Comparison of ENCODE assay signal across 16 mouse cellular contexts in the genomic region with DNA sequence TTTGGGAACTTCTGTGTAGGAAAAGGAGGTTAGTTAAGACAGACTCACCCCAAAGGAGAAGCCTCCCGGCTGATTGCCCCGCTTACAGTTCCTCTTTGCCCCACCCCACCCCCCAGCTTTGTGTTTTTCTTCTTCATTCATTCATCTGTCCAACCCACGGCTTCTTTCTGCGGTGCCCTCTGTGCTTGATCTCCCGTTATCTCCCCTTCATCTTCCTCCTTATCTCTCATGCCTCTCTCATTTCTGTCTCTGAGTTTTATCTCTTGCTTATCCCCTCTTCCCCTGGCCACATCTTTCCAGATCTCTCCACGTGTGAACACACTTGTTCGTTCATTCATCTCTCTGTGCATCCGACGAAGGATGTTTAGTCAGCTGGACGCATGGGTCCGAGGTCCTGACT. TPM values are rescaled to one million over a fixed set of nuclear protein-coding genes. Genes with fewer than 3 reads are reported as not detected.
DNase-seq lines count a peak whose midpoint lies in the region; ATAC-seq and TF ChIP-seq lines count a peak whose summit lies in the region.
"Had no signal": no experiment of that assay in that cellular context is flagged by ENCODE, and none has a peak within 500 bp of the region (broad histone marks: within the 10 kb centered on the region; RNA-seq: fewer than 3 reads in every experiment).

No protein-coding gene starts in this region.

- TF ChIP-seq RAD21 in CH12.LX (IDR thresholded peaks at IDR 0.05; ENCODE audit: low read depth, low read length) = no peak

- H3K79me2 ChIP-seq in CH12.LX (replicated peaks; ENCODE audit: control insufficient read depth, extremely low read depth, insufficient read depth, poor library complexity, severe bottlenecking) (peaks cover 28% of the 10 kb centered on the region), macrophage (ENCODE audit: inconsistent target) (peaks cover 31% of the 10 kb centered on the region)

- no peak for DNase-seq in limb, embryonic 10.5 days (ENCODE audit: low spot score)
- DNase-seq in CH12.LX (ENCODE audit: extremely low read depth) = no peak
- DNase-seq in embryonic facial prominence, embryonic 10.5 days (ENCODE audit: low spot score) = no peak
- no peak for DNase-seq in MN1 (ENCODE audit: low spot score)
- no peak for DNase-seq in midbrain, embryonic 10.5 days (ENCODE audit: low spot score)

- in situ Hi-C loops in CH12.LX (cut with MboI; ENCODE audit: low pct_ligation_motif_present, low pct_unique_long_range_greater_than_20kb, low sequenced_read_pairs) = no loop called here

- H3K27ac ChIP-seq in limb, embryonic 15.5 days = no peak overlapping the region
- H3K27ac ChIP-seq in limb, embryonic 10.5 days = no peak overlapping the region
- H3K27ac ChIP-seq in CH12.LX (ENCODE audit: insufficient read depth, low read depth) (peak overlapping the region; percentile 78), macrophage (peak overlapping the region; percentile 99)
- no peak overlapping the region for H3K27ac ChIP-seq in embryonic facial prominence, embryonic 10.5 days (replicated peaks)
- H3K27ac ChIP-seq in midbrain, embryonic 10.5 days (replicated peaks) = no peak overlapping the region
- H3K27ac ChIP-seq in neural tube, embryonic 15.5 days (replicated peaks) = no peak overlapping the region
- H3K27ac ChIP-seq: forebrain, embryonic 10.5 days; kidney, embryonic 15.5 days; midbrain, embryonic 15.5 days had no signal

- TF ChIP-seq POLR2A in CH12.LX (IDR thresholded peaks at IDR 0.05; ENCODE audit: low read depth, low read length) = no peak

- no peak overlapping the region for H3K9ac ChIP-seq in limb, embryonic 15.5 days
- H3K9ac ChIP-seq in CH12.LX (ENCODE audit: insufficient read depth, low read depth) = peak overlapping the region; percentile 83
- H3K9ac ChIP-seq in neural tube, embryonic 15.5 days (replicated peaks) = no peak overlapping the region
- H3K9ac ChIP-seq: kidney, embryonic 15.5 days; midbrain, embryonic 15.5 days had no signal

- H3K36me3 ChIP-seq in limb, embryonic 15.5 days = no peaks in the 10 kb centered on the region
- no peaks in the 10 kb centered on the region for H3K36me3 ChIP-seq in limb, embryonic 10.5 days
- H3K36me3 ChIP-seq in CH12.LX (replicated peaks in 1 of 2; ENCODE audit: control insufficient read depth in 1 of 2, insufficient read depth in 1 of 2, low read length in 1 of 2) = peaks cover 3 to 15% of the 10 kb centered on the region in 2 experiments
- H3K36me3 ChIP-seq in embryonic facial prominence, embryonic 10.5 days (replicated peaks) = no peaks in the 10 kb centered on the region
- peaks cover 7% of the 10 kb centered on the region; the same call in 1 of the 2 replicates for H3K36me3 ChIP-seq in macrophage (ENCODE audit: inconsistent target)
- H3K36me3 ChIP-seq in midbrain, embryonic 10.5 days = no peaks in the 10 kb centered on the region
- H3K36me3 ChIP-seq in neural tube, embryonic 15.5 days = no peaks in the 10 kb centered on the region
- H3K36me3 ChIP-seq: forebrain, embryonic 10.5 days; kidney, embryonic 15.5 days; midbrain, embryonic 15.5 days had no signal

- H3K27me3 ChIP-seq in limb, embryonic 15.5 days = peaks cover 60% of the 10 kb centered on the region
- H3K27me3 ChIP-seq in limb, embryonic 10.5 days (ENCODE audit: low read depth, poor library complexity, severe bottlenecking) = peaks cover 95% of the 10 kb centered on the region
- no peaks in the 10 kb centered on the region for H3K27me3 ChIP-seq in CH12.LX (replicated peaks)
- peaks cover 92% of the 10 kb centered on the region for H3K27me3 ChIP-seq in embryonic facial prominence, embryonic 10.5 days (replicated peaks; ENCODE audit: low read depth, poor library complexity, severe bottlenecking)
- peaks cover 80% of the 10 kb centered on the region for H3K27me3 ChIP-seq in midbrain, embryonic 10.5 days (ENCODE audit: low read depth, poor library complexity, severe bottlenecking)
- peaks cover 41% of the 10 kb centered on the region for H3K27me3 ChIP-seq in neural tube, embryonic 15.5 days (replicated peaks)

- no peaks in the 10 kb centered on the region for H3K9me3 ChIP-seq in limb, embryonic 15.5 days
- H3K9me3 ChIP-seq in limb, embryonic 10.5 days (replicated peaks) = no peaks in the 10 kb centered on the region
- H3K9me3 ChIP-seq in CH12.LX (replicated peaks; ENCODE audit: low read length) = no peaks in the 10 kb centered on the region
- H3K9me3 ChIP-seq in embryonic facial prominence, embryonic 10.5 days = no peaks in the 10 kb centered on the region
- H3K9me3 ChIP-seq in midbrain, embryonic 10.5 days (replicated peaks) = no peaks in the 10 kb centered on the region
- H3K9me3 ChIP-seq in neural tube, embryonic 15.5 days (replicated peaks) = no peaks in the 10 kb centered on the region
- H3K9me3 ChIP-seq: forebrain, embryonic 10.5 days; kidney, embryonic 15.5 days; midbrain, embryonic 15.5 days had no signal

- WGBS in limb, embryonic 15.5 days = 77% methylated on average over 11 of the region's 11 CpGs
- 72% methylated on average over 11 of the region's 11 CpGs for WGBS in limb, embryonic 10.5 days
- WGBS in embryonic facial prominence, embryonic 10.5 days = 79% methylated on average over 11 of the region's 11 CpGs
- WGBS in macrophage (ENCODE audit: missing documents) = 0% methylated on average over 11 of the region's 11 CpGs
- 76% methylated on average over 11 of the region's 11 CpGs for WGBS in midbrain, embryonic 10.5 days
- WGBS in neural tube, embryonic 15.5 days = 77% methylated on average over 11 of the region's 11 CpGs

- H3K4me1 ChIP-seq in limb, embryonic 15.5 days = peaks cover 7% of the 10 kb centered on the region; the same call in 1 of the 2 replicates
- peaks cover 20% of the 10 kb centered on the region for H3K4me1 ChIP-seq in limb, embryonic 10.5 days
- H3K4me1 ChIP-seq in CH12.LX (ENCODE audit: control insufficient read depth in 1 of 2, insufficient read depth in 2 of 2) = peaks cover 17 to 60% of the 10 kb centered on the region in 2 experiments; a peak in 3 of 4 replicates
- H3K4me1 ChIP-seq in embryonic facial prominence, embryonic 10.5 days = peaks cover 15% of the 10 kb centered on the region
- H3K4me1 ChIP-seq in midbrain, embryonic 10.5 days = peaks cover 15% of the 10 kb centered on the region
- H3K4me1 ChIP-seq in neural tube, embryonic 15.5 days = peaks cover 3% of the 10 kb centered on the region

- no peak for TF ChIP-seq EP300 in CH12.LX (IDR thresholded peaks at IDR 0.05; ENCODE audit: low read length)

- no peak for TF ChIP-seq CTCF in CH12.LX (conservative IDR thresholded peaks at IDR 0.05 in 1 of 2, IDR thresholded peaks at IDR 0.05 in 1 of 2; ENCODE audit: low read depth in 2 of 2, low read length in 2 of 2)

- dilution Hi-C loops in CH12.LX (cut with MboI; ENCODE audit: extremely low pct_ligation_motif_present, extremely low pct_unique_long_range_greater_than_20kb, low sequenced_read_pairs) = no loop called here

- H3K4me3 ChIP-seq in limb, embryonic 15.5 days = peak overlapping the region; percentile 12; the same call in 1 of the 2 replicates
- H3K4me3 ChIP-seq in limb, embryonic 10.5 days = no peak overlapping the region
- H3K4me3 ChIP-seq in CH12.LX (replicated peaks in 1 of 3; ENCODE audit: low read depth in 2 of 3, low read length in 2 of 3, poor library complexity in 1 of 3) (peak overlapping the region; percentile 68 to 92 (median 73)), macrophage (ENCODE audit: inconsistent target) (peak overlapping the region; percentile 92)
- 0 out of 2 replicates have a peak overlapping the region, but pooled peaks have one; percentile 4 for H3K4me3 ChIP-seq in embryonic facial prominence, embryonic 10.5 days
- H3K4me3 ChIP-seq in midbrain, embryonic 10.5 days = no peak overlapping the region
- no peak overlapping the region for H3K4me3 ChIP-seq in neural tube, embryonic 15.5 days (replicated peaks)
- H3K4me3 ChIP-seq: forebrain, embryonic 10.5 days; midbrain, embryonic 15.5 days had no signal

- no peak for ATAC-seq in limb, embryonic 15.5 days (ENCODE audit: insufficient number of reproducible peaks, low FRiP score, low TSS enrichment, low read depth)
- no peak for ATAC-seq in neural tube, embryonic 15.5 days (ENCODE audit: low FRiP score)
- ATAC-seq: midbrain, embryonic 15.5 days had no signal

- no peak overlapping the region for H3K4me2 ChIP-seq in limb, embryonic 15.5 days
- peak overlapping the region; percentile 95 for H3K4me2 ChIP-seq in CH12.LX (ENCODE audit: insufficient read depth, low read depth, poor library complexity, severe bottlenecking)
- H3K4me2 ChIP-seq in neural tube, embryonic 15.5 days = no peak overlapping the region
- H3K4me2 ChIP-seq: midbrain, embryonic 15.5 days had no signal

RNA-seq across cellular contexts. Expression of a gene that starts 0.7 kb away (rescaled TPM):
- polyA plus RNA-seq in limb, embryonic 15.5 days (2015; fragmentation: Nextera tagmentation; extraction: Ambion mirVana) = 0.64 and 0.82 TPM in 2 replicates
- polyA plus RNA-seq in limb, embryonic 10.5 days (2016; fragmentation: Nextera tagmentation; extraction: Ambion mirVana) = 0.14 TPM in 1 of 2 replicates, not detected in the other
- total RNA-seq in CH12.LX (2012; rRNA removed) = 18.8 and 28.0 TPM in 2 replicates
- 19.0 and 20.8 TPM in 2 replicates for total RNA-seq in CH12.LX (2014; rRNA removed)
- 25.2 and 28.3 TPM in 2 replicates for polyA plus RNA-seq in CH12.LX (2012; ENCODE audit: insufficient read length, low read depth)
- not detected in 2 replicates for polyA plus RNA-seq in embryonic facial prominence, embryonic 10.5 days (2016; fragmentation: Nextera tagmentation; extraction: Ambion mirVana)
- 1,000 to 10,000 TPM in 15 of 26 experiments, 100 to 1,000 TPM in 9, 10 to 100 TPM in 2; 27.3 to 2,224 (median 1,287) TPM for total RNA-seq in macrophage (2018; cell fraction: chromatin; rRNA removed)
- total RNA-seq in macrophage (2018; cell fraction: cytosol; rRNA removed) = 1,000 to 10,000 TPM in 16 of 26 experiments, 100 to 1,000 TPM in 8, 10 to 100 TPM in 2; 22.6 to 7,596 (median 1,327) TPM
- total RNA-seq in macrophage (2018; cell fraction: nucleus; rRNA removed) = 1,000 to 10,000 TPM in 20 of 26 experiments, 100 to 1,000 TPM in 5, 10 to 100 TPM in 1; 37.9 to 6,771 (median 3,087) TPM
- polyA plus RNA-seq in macrophage (2018) = 20.0 to 57.4 TPM (median 38.0 TPM) in 3 replicates
- 0.07 TPM in 1 of 2 replicates, not detected in the other for polyA plus RNA-seq in midbrain, embryonic 10.5 days (2016; fragmentation: Nextera tagmentation; extraction: Ambion mirVana)
- 0.09 and 0.28 TPM in 2 replicates for polyA plus RNA-seq in neural tube, embryonic 15.5 days (2015; fragmentation: Nextera tagmentation; extraction: Ambion mirVana)
- total RNA-seq: gastrocnemius, adult 18-20 months had no signal
- polyA plus RNA-seq: midbrain, embryonic 15.5 days; neural tube, embryonic 14.5 days had no signal

RNA-seq across cellular contexts. Expression of a gene that starts 4.0 kb away (rescaled TPM):
- 0.37 TPM in 1 of 2 replicates, not detected in the other for polyA plus RNA-seq in limb, embryonic 15.5 days (2015; fragmentation: Nextera tagmentation; extraction: Ambion mirVana)
- polyA plus RNA-seq in limb, embryonic 10.5 days (2016; fragmentation: Nextera tagmentation; extraction: Ambion mirVana) = not detected in 2 replicates
- total RNA-seq in CH12.LX (2012; rRNA removed) (8.9 and 13.4 TPM in 2 replicates), CH12.LX (2014; rRNA removed) (18.9 and 19.6 TPM in 2 replicates)
- polyA plus RNA-seq in CH12.LX (2012; ENCODE audit: insufficient read length, low read depth) (50.4 and 53.0 TPM in 2 replicates), macrophage (2018) (not detected in 3 replicates)
- not detected in 2 replicates for polyA plus RNA-seq in embryonic facial prominence, embryonic 10.5 days (2016; fragmentation: Nextera tagmentation; extraction: Ambion mirVana)
- 1 to 10 TPM in 3 of 26 experiments, under 1 TPM in 4, not detected in 19; 0.69 to 1.6 (median 0.75) TPM for total RNA-seq in macrophage (2018; cell fraction: chromatin; rRNA removed)
- total RNA-seq in macrophage (2018; cell fraction: cytosol; rRNA removed) = under 1 TPM in 14 of 26 experiments, not detected in 12; 0.10 to 0.65 (median 0.20) TPM
- total RNA-seq in macrophage (2018; cell fraction: nucleus; rRNA removed) = 1 to 10 TPM in 7 of 26 experiments, under 1 TPM in 12, not detected in 7; 0.39 to 2.6 (median 0.79) TPM
- not detected in 2 replicates for polyA plus RNA-seq in midbrain, embryonic 10.5 days (2016; fragmentation: Nextera tagmentation; extraction: Ambion mirVana)
- 0.75 and 0.77 TPM in 2 replicates for polyA plus RNA-seq in neural tube, embryonic 15.5 days (2015; fragmentation: Nextera tagmentation; extraction: Ambion mirVana)
- total RNA-seq: adrenal gland, adult 18-20 months; hematopoietic stem cell, adult 5-6 weeks had no signal
- polyA plus RNA-seq: forebrain, embryonic 10.5 days had no signal

RNA-seq across cellular contexts. Expression of a gene that starts 6.9 kb away (rescaled TPM):
- polyA plus RNA-seq in limb, embryonic 15.5 days (2015; fragmentation: Nextera tagmentation; extraction: Ambion mirVana) = 1.0 and 1.2 TPM in 2 replicates
- 0.38 and 0.45 TPM in 2 replicates for polyA plus RNA-seq in limb, embryonic 10.5 days (2016; fragmentation: Nextera tagmentation; extraction: Ambion mirVana)
- total RNA-seq in CH12.LX (2012; rRNA removed) (120 and 150 TPM in 2 replicates), CH12.LX (2014; rRNA removed) (228 and 234 TPM in 2 replicates)
- polyA plus RNA-seq in CH12.LX (2012; ENCODE audit: insufficient read length, low read depth) (263 and 267 TPM in 2 replicates), macrophage (2018) (0.33 to 0.50 TPM (median 0.48 TPM) in 3 replicates)
- 0.16 and 0.34 TPM in 2 replicates for polyA plus RNA-seq in embryonic facial prominence, embryonic 10.5 days (2016; fragmentation: Nextera tagmentation; extraction: Ambion mirVana)
- total RNA-seq in macrophage (2018; cell fraction: chromatin; rRNA removed) = 1 to 10 TPM in 14 of 26 experiments, under 1 TPM in 6, not detected in 6; 0.62 to 2.6 (median 1.3) TPM
- total RNA-seq in macrophage (2018; cell fraction: cytosol; rRNA removed) = 1 to 10 TPM in 10 of 26 experiments, under 1 TPM in 16; 0.23 to 2.1 (median 0.84) TPM
- total RNA-seq in macrophage (2018; cell fraction: nucleus; rRNA removed) = 1 to 10 TPM in 16 of 26 experiments, under 1 TPM in 8, not detected in 2; 0.70 to 3.0 (median 1.2) TPM
- 0.10 TPM in 1 of 2 replicates, not detected in the other for polyA plus RNA-seq in midbrain, embryonic 10.5 days (2016; fragmentation: Nextera tagmentation; extraction: Ambion mirVana)
- polyA plus RNA-seq in neural tube, embryonic 15.5 days (2015; fragmentation: Nextera tagmentation; extraction: Ambion mirVana) = 0.63 and 7.3 TPM in 2 replicates

RNA-seq across cellular contexts. Expression of a gene that starts 12.9 kb away (rescaled TPM):
- 25.8 and 27.5 TPM in 2 replicates for polyA plus RNA-seq in limb, embryonic 15.5 days (2015; fragmentation: Nextera tagmentation; extraction: Ambion mirVana)
- 1.6 and 2.0 TPM in 2 replicates for polyA plus RNA-seq in limb, embryonic 10.5 days (2016; fragmentation: Nextera tagmentation; extraction: Ambion mirVana)
- 6.0 and 8.4 TPM in 2 replicates for total RNA-seq in CH12.LX (2012; rRNA removed)
- total RNA-seq in CH12.LX (2014; rRNA removed) = 2.9 and 4.4 TPM in 2 replicates
- 8.5 and 9.0 TPM in 2 replicates for polyA plus RNA-seq in CH12.LX (2012; ENCODE audit: insufficient read length, low read depth)
- polyA plus RNA-seq in embryonic facial prominence, embryonic 10.5 days (2016; fragmentation: Nextera tagmentation; extraction: Ambion mirVana) = 2.6 and 6.9 TPM in 2 replicates
- total RNA-seq in macrophage (2018; cell fraction: chromatin; rRNA removed) = 100 to 1,000 TPM in 3 of 26 experiments, 10 to 100 TPM in 17, 1 to 10 TPM in 6; 7.2 to 129 (median 31.9) TPM
- total RNA-seq in macrophage (2018; cell fraction: cytosol; rRNA removed) = 1,000 to 10,000 TPM in 13 of 26 experiments, 100 to 1,000 TPM in 13; 409 to 1,694 (median 933) TPM
- total RNA-seq in macrophage (2018; cell fraction: nucleus; rRNA removed) = 100 to 1,000 TPM in 15 of 26 experiments, 10 to 100 TPM in 11; 34.2 to 556 (median 207) TPM
- polyA plus RNA-seq in macrophage (2018) = 322 to 615 TPM (median 449 TPM) in 3 replicates
- 5.0 and 8.3 TPM in 2 replicates for polyA plus RNA-seq in midbrain, embryonic 10.5 days (2016; fragmentation: Nextera tagmentation; extraction: Ambion mirVana)
- 8.3 and 12.1 TPM in 2 replicates for polyA plus RNA-seq in neural tube, embryonic 15.5 days (2015; fragmentation: Nextera tagmentation; extraction: Ambion mirVana)

RNA-seq across cellular contexts. Expression of a gene that starts 19.5 kb away (rescaled TPM):
- 0.41 and 0.77 TPM in 2 replicates for polyA plus RNA-seq in limb, embryonic 15.5 days (2015; fragmentation: Nextera tagmentation; extraction: Ambion mirVana)
- 0.30 and 0.33 TPM in 2 replicates for polyA plus RNA-seq in limb, embryonic 10.5 days (2016; fragmentation: Nextera tagmentation; extraction: Ambion mirVana)
- total RNA-seq in CH12.LX (2012; rRNA removed) = not detected in 2 replicates
- total RNA-seq in CH12.LX (2014; rRNA removed) = not detected in 2 replicates
- not detected in 2 replicates for polyA plus RNA-seq in CH12.LX (2012; ENCODE audit: insufficient read length, low read depth)
- polyA plus RNA-seq in embryonic facial prominence, embryonic 10.5 days (2016; fragmentation: Nextera tagmentation; extraction: Ambion mirVana) = 0.33 and 0.40 TPM in 2 replicates
- total RNA-seq in macrophage (2018; cell fraction: chromatin; rRNA removed) = 10 to 100 TPM in 3 of 26 experiments, 1 to 10 TPM in 12, not detected in 11; 2.4 to 18.5 (median 7.6) TPM
- 1 to 10 TPM in 11 of 26 experiments, under 1 TPM in 7, not detected in 8; 0.51 to 4.6 (median 1.3) TPM for total RNA-seq in macrophage (2018; cell fraction: cytosol; rRNA removed)
- 10 to 100 TPM in 7 of 26 experiments, 1 to 10 TPM in 14, not detected in 5; 1.2 to 30.6 (median 7.2) TPM for total RNA-seq in macrophage (2018; cell fraction: nucleus; rRNA removed)
- not detected in 3 replicates for polyA plus RNA-seq in macrophage (2018)
- 0.25 and 0.37 TPM in 2 replicates for polyA plus RNA-seq in midbrain, embryonic 10.5 days (2016; fragmentation: Nextera tagmentation; extraction: Ambion mirVana)
- polyA plus RNA-seq in neural tube, embryonic 15.5 days (2015; fragmentation: Nextera tagmentation; extraction: Ambion mirVana) = 0.40 TPM in 1 of 2 replicates, not detected in the other
- total RNA-seq: adrenal gland, adult 18-20 months; gastrocnemius, adult 18-20 months; hematopoietic stem cell, adult 5-6 weeks had no signal
- polyA plus RNA-seq: forebrain, embryonic 10.5 days; limb, embryonic 14.5 days had no signal

Comparison
In these comparisons a context has a peak if more than half of its experiments do, and no peak if none do; other contexts are left out.
1. H3K4me3 ChIP-seq: peak in limb, embryonic 15.5 days (single experiment), CH12.LX (3 of 3), embryonic facial prominence, embryonic 10.5 days (single experiment) and macrophage (single experiment); none in limb, embryonic 10.5 days (single experiment), midbrain, embryonic 10.5 days (single experiment) and neural tube, embryonic 15.5 days (single experiment).
2. H3K27ac ChIP-seq: peak in CH12.LX (single experiment) and macrophage (single experiment); none in limb, embryonic 15.5 days (single experiment), limb, embryonic 10.5 days (single experiment), embryonic facial prominence, embryonic 10.5 days (single experiment), midbrain, embryonic 10.5 days (single experiment) and neural tube, embryonic 15.5 days (single experiment).
3. RNA of a gene that starts 0.7 kb away (polyA plus RNA-seq): 25.2 to 28.3 TPM in CH12.LX and 20.0 to 57.4 TPM in macrophage; 0.64 to 0.82 TPM in limb, embryonic 15.5 days, 0.09 to 0.28 TPM in neural tube, embryonic 15.5 days, not detected in embryonic facial prominence, embryonic 10.5 days, 0.14 TPM in limb, embryonic 10.5 days and 0.07 TPM in midbrain, embryonic 10.5 days; every median in the first group is over 10 times any median in the second.
4. RNA of a gene that starts 4.0 kb away (polyA plus RNA-seq): 50.4 to 53.0 TPM in CH12.LX; 0.75 to 0.77 TPM in neural tube, embryonic 15.5 days, 0.37 TPM in limb, embryonic 15.5 days, not detected in midbrain, embryonic 10.5 days, not detected in limb, embryonic 10.5 days, not detected in embryonic facial prominence, embryonic 10.5 days and not detected in macrophage; every median in the first group is over 10 times any median in the second.
5. RNA of a gene that starts 6.9 kb away (polyA plus RNA-seq): 263 to 267 TPM in CH12.LX; 1.0 to 1.2 TPM in limb, embryonic 15.5 days, 0.63 to 7.3 TPM in neural tube, embryonic 15.5 days, 0.33 to 0.50 TPM in macrophage, 0.38 to 0.45 TPM in limb, embryonic 10.5 days, 0.16 to 0.34 TPM in embryonic facial prominence, embryonic 10.5 days and 0.10 TPM in midbrain, embryonic 10.5 days; every median in the first group is over 10 times any median in the second.